Mouse (Mus musculus) cortical plate, adult 2 months (tissue): ENCODE data around the gene Zfp13.

ENCODE experiments used
- CTCF ChIP-seq: fragments of 200-500 bp; IDR thresholded peaks from 2 replicates; pipeline ENCODE4 v1.5.1; 2011; ENCODE audit warnings: mild to moderate bottlenecking, control low read depth, low read length; ENCODE audit not compliant: insufficient read depth; ENCODE audit errors: extremely low read depth
- POLR2A ChIP-seq: fragments of 200-500 bp; IDR thresholded peaks from 2 replicates; pipeline ENCODE4 v1.6.1; 2011; ENCODE audit warnings: mild to moderate bottlenecking, low read length, control low read depth; ENCODE audit not compliant: insufficient read depth; ENCODE audit errors: extremely low read depth

DNA sequence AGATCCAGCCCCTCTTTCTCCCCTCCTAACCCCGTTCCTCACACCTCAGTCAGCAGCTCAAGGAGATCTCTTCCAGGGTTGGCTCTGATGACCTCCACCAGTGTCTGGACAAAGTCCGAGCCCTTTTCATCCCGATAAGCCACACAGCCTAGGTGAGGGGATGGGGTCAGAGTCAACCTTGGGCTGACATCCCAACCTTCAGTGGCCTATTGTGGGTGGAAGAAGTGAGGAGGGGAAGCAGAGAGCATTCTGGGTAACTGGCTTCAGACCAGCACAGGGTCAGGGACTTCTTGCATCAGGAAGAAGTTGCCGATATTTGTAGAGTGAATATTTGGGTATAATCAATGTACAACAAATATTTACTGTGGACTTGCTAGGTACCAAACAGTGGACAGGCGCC is 47.3 kb downstream of the Zfp13 start:
- TF ChIP-seq CTCF (no peak), POLR2A (no peak)
